ENCODE assay signal across 8 mouse cellular contexts in the genomic region with DNA sequence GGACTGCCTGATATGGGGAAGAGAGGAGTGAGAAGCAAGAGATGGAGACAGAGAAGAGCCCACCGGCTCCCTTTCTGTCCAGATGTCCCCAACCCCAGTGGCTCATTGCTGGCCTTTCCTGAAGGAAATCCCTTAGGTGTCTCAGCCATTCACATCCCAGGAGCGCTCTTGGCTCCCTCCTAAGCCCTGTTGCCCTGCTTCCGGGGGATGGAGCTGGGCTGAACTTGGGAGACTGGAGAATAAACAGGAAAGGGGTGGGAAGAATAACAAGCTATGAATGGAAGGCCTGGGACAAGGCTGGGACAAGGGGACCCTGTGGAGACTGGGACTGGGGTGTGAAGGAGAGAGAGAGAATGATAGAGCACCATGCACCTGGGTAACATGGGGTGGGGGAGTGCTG. TPM values are rescaled to one million over a fixed set of nuclear protein-coding genes. Genes with fewer than 3 reads are reported as not detected.
DNase-seq lines count a peak whose midpoint lies in the region; ATAC-seq and TF ChIP-seq lines count a peak whose summit lies in the region.

No protein-coding gene starts in this region.

- TF ChIP-seq CTCF in small intestine, adult 2 months (IDR thresholded peaks at IDR 0.05; ENCODE audit: extremely low read depth, insufficient read length, insufficient replicate concordance, low read depth, low read length) = no peak

- no peak for ATAC-seq in midbrain, embryonic 14.5 days (ENCODE audit: low FRiP score, low TSS enrichment)
- no peak for ATAC-seq in limb, embryonic 11.5 days (ENCODE audit: insufficient number of reproducible peaks, low FRiP score, low TSS enrichment, low read depth)

- H3K4me1 ChIP-seq in midbrain, embryonic 10.5 days = peaks cover 15% of the 10 kb centered on the region
- no peaks in the 10 kb centered on the region for H3K4me1 ChIP-seq in midbrain, embryonic 14.5 days (ENCODE audit: control insufficient read depth, insufficient read depth, low read length)
- H3K4me1 ChIP-seq in limb, embryonic 11.5 days (ENCODE audit: control insufficient read depth, insufficient read depth, low read length) = peaks cover 14% of the 10 kb centered on the region; the same call in 1 of the 2 replicates
- H3K4me1 ChIP-seq in small intestine, adult 2 months (ENCODE audit: control insufficient read depth, insufficient read depth, insufficient read length, low read length) = peaks cover 17% of the 10 kb centered on the region

- no peaks in the 10 kb centered on the region for H3K9me3 ChIP-seq in midbrain, embryonic 10.5 days (replicated peaks)
- peaks cover 2% of the 10 kb centered on the region; the same call in 1 of the 2 replicates for H3K9me3 ChIP-seq in midbrain, embryonic 14.5 days (ENCODE audit: control insufficient read depth, low read length)
- no peaks in the 10 kb centered on the region for H3K9me3 ChIP-seq in limb, embryonic 11.5 days (ENCODE audit: control insufficient read depth, low read length)

- no peak overlapping the region for H3K9ac ChIP-seq in midbrain, embryonic 14.5 days (replicated peaks; ENCODE audit: low read length)
- H3K9ac ChIP-seq in limb, embryonic 11.5 days (ENCODE audit: low read length) = no peak overlapping the region

- DNase-seq in midbrain, embryonic 10.5 days (ENCODE audit: low spot score) = no peak
- DNase-seq in midbrain, embryonic 14.5 days = no peak
- peak; percentile 58 for DNase-seq in heart, postnatal 4 days
- DNase-seq in limb, embryonic 11.5 days (ENCODE audit: low spot score) = no peak
- DNase-seq in yolk sac, embryonic 10.5 days (ENCODE audit: low spot score) = no peak
- no peak for DNase-seq in MN1 (ENCODE audit: low spot score)
- no peak for DNase-seq in left cerebral cortex, adult 9 months (ENCODE audit: low spot score in 2 of 2)

- peak overlapping the region; percentile 20 for H3K4me3 ChIP-seq in midbrain, embryonic 10.5 days
- no peak overlapping the region for H3K4me3 ChIP-seq in midbrain, embryonic 14.5 days (replicated peaks; ENCODE audit: low read depth, low read length)
- no peak overlapping the region for H3K4me3 ChIP-seq in limb, embryonic 11.5 days (ENCODE audit: low read depth, low read length)
- H3K4me3 ChIP-seq in small intestine, adult 2 months (ENCODE audit: low read depth, low read length) = peak overlapping the region; percentile 37

- H3K36me3 ChIP-seq in midbrain, embryonic 10.5 days = no peaks in the 10 kb centered on the region
- no peaks in the 10 kb centered on the region for H3K36me3 ChIP-seq in midbrain, embryonic 14.5 days (ENCODE audit: control insufficient read depth, insufficient read depth, low read length)
- H3K36me3 ChIP-seq in limb, embryonic 11.5 days (ENCODE audit: control insufficient read depth, insufficient read depth, low read length) = no peaks in the 10 kb centered on the region
- no peaks in the 10 kb centered on the region for H3K36me3 ChIP-seq in small intestine, adult 2 months (ENCODE audit: control insufficient read depth, insufficient read depth, low read length)

- TF ChIP-seq POLR2A in small intestine, adult 2 months (IDR thresholded peaks at IDR 0.05; ENCODE audit: low read depth, low read length) = no peak

- peak overlapping the region; percentile 63; the same call in 1 of the 2 replicates for H3K27ac ChIP-seq in midbrain, embryonic 10.5 days (replicated peaks)
- H3K27ac ChIP-seq in midbrain, embryonic 14.5 days (replicated peaks; ENCODE audit: low read depth, low read length) = no peak overlapping the region
- no peak overlapping the region for H3K27ac ChIP-seq in limb, embryonic 11.5 days (replicated peaks; ENCODE audit: low read depth, low read length)
- H3K27ac ChIP-seq in small intestine, adult 2 months (ENCODE audit: insufficient read depth, low read depth, low read length) = peak overlapping the region; percentile 45

- WGBS in midbrain, embryonic 10.5 days = 58% methylated on average over 3 of the region's 3 CpGs
- 60% methylated on average over 3 of the region's 3 CpGs for WGBS in midbrain, embryonic 14.5 days
- 23% methylated on average over 3 of the region's 3 CpGs for WGBS in limb, embryonic 11.5 days
- 73% methylated on average over 3 of the region's 3 CpGs for WGBS in small intestine, adult 2 months

- no peaks in the 10 kb centered on the region for H3K27me3 ChIP-seq in midbrain, embryonic 10.5 days (ENCODE audit: low read depth, poor library complexity, severe bottlenecking)
- H3K27me3 ChIP-seq in midbrain, embryonic 14.5 days (ENCODE audit: control insufficient read depth, insufficient read depth, low read length) = no peaks in the 10 kb centered on the region; the same call in 1 of the 2 replicates
- H3K27me3 ChIP-seq in limb, embryonic 11.5 days (ENCODE audit: control insufficient read depth, insufficient read depth, low read length) = peaks cover 2% of the 10 kb centered on the region
- H3K27me3 ChIP-seq in small intestine, adult 2 months (ENCODE audit: control insufficient read depth, insufficient read depth, low read length) = no peaks in the 10 kb centered on the region

- H3K4me2 ChIP-seq in midbrain, embryonic 14.5 days (ENCODE audit: low read length) = no peak overlapping the region
- H3K4me2 ChIP-seq in limb, embryonic 11.5 days (ENCODE audit: low read depth, severe bottlenecking) = 0 out of 2 replicates have a peak overlapping the region, but pooled peaks have one; percentile 10

RNA-seq across cellular contexts. Expression of gene Notch4, which starts 0.7 kb away (rescaled TPM):
- 8.7 and 10.0 TPM in 2 replicates for polyA plus RNA-seq in midbrain, embryonic 10.5 days (2016; fragmentation: Nextera tagmentation; extraction: Ambion mirVana)
- 9.9 and 10.3 TPM in 2 replicates for polyA plus RNA-seq in midbrain, embryonic 14.5 days (2014; fragmentation: Nextera tagmentation; extraction: Ambion mirVana)
- total RNA-seq in heart, postnatal 4 days (2021) = 10 to 100 TPM; 29.2 to 39.3 TPM
- polyA plus RNA-seq in limb, embryonic 11.5 days (2014; fragmentation: Nextera tagmentation; extraction: Ambion mirVana) = 5.2 and 7.7 TPM in 2 replicates
- 12.1 and 16.7 TPM in 2 replicates for polyA plus RNA-seq in small intestine, adult 2 months (2012; rRNA removed)

RNA-seq across cellular contexts. Expression of gene Gpsm3, which starts 24.8 kb away (rescaled TPM):
- 5.3 and 6.6 TPM in 2 replicates for polyA plus RNA-seq in midbrain, embryonic 10.5 days (2016; fragmentation: Nextera tagmentation; extraction: Ambion mirVana)
- 2.3 and 4.3 TPM in 2 replicates for polyA plus RNA-seq in midbrain, embryonic 14.5 days (2014; fragmentation: Nextera tagmentation; extraction: Ambion mirVana)
- total RNA-seq in heart, postnatal 4 days (2021) = 1 to 10 TPM; 3.9 to 4.4 TPM
- 4.0 and 4.7 TPM in 2 replicates for polyA plus RNA-seq in limb, embryonic 11.5 days (2014; fragmentation: Nextera tagmentation; extraction: Ambion mirVana)
- polyA plus RNA-seq in small intestine, adult 2 months (2012; rRNA removed) = 3.5 and 8.1 TPM in 2 replicates

RNA-seq across cellular contexts. Expression of gene Pbx2, which starts 26.3 kb away (rescaled TPM):
- 17.5 and 17.7 TPM in 2 replicates for polyA plus RNA-seq in midbrain, embryonic 10.5 days (2016; fragmentation: Nextera tagmentation; extraction: Ambion mirVana)
- 12.8 and 13.5 TPM in 2 replicates for polyA plus RNA-seq in midbrain, embryonic 14.5 days (2014; fragmentation: Nextera tagmentation; extraction: Ambion mirVana)
- 10 to 100 TPM; 34.6 to 39.5 TPM for total RNA-seq in heart, postnatal 4 days (2021)
- 21.5 and 22.0 TPM in 2 replicates for polyA plus RNA-seq in limb, embryonic 11.5 days (2014; fragmentation: Nextera tagmentation; extraction: Ambion mirVana)
- 16.1 and 32.2 TPM in 2 replicates for polyA plus RNA-seq in small intestine, adult 2 months (2012; rRNA removed)

RNA-seq across cellular contexts. Expression of gene Ager, which starts 32.9 kb away (rescaled TPM):
- polyA plus RNA-seq in midbrain, embryonic 10.5 days (2016; fragmentation: Nextera tagmentation; extraction: Ambion mirVana) = 3.1 and 3.2 TPM in 2 replicates
- polyA plus RNA-seq in midbrain, embryonic 14.5 days (2014; fragmentation: Nextera tagmentation; extraction: Ambion mirVana) = 1.2 and 1.4 TPM in 2 replicates
- total RNA-seq in heart, postnatal 4 days (2021) = 1 to 10 TPM; 1.6 TPM
- polyA plus RNA-seq in limb, embryonic 11.5 days (2014; fragmentation: Nextera tagmentation; extraction: Ambion mirVana) = 1.3 and 2.7 TPM in 2 replicates
- polyA plus RNA-seq in small intestine, adult 2 months (2012; rRNA removed) = 0.90 and 1.7 TPM in 2 replicates

RNA-seq across cellular contexts. Expression of gene Rnf5, which starts 38.7 kb away (rescaled TPM):
- 202 and 233 TPM in 2 replicates for polyA plus RNA-seq in midbrain, embryonic 10.5 days (2016; fragmentation: Nextera tagmentation; extraction: Ambion mirVana)
- 223 and 269 TPM in 2 replicates for polyA plus RNA-seq in midbrain, embryonic 14.5 days (2014; fragmentation: Nextera tagmentation; extraction: Ambion mirVana)
- total RNA-seq in heart, postnatal 4 days (2021) = 10 to 100 TPM; 40.6 to 40.8 TPM
- 111 TPM in 2 replicates for polyA plus RNA-seq in limb, embryonic 11.5 days (2014; fragmentation: Nextera tagmentation; extraction: Ambion mirVana)
- polyA plus RNA-seq in small intestine, adult 2 months (2012; rRNA removed) = 66.7 and 147 TPM in 2 replicates

Comparison
In these comparisons a context has a peak if more than half of its experiments do, and no peak if none do; other contexts are left out.
1. H3K27ac ChIP-seq: peak in midbrain, embryonic 10.5 days (single experiment) and small intestine, adult 2 months (single experiment); none in midbrain, embryonic 14.5 days (single experiment) and limb, embryonic 11.5 days (single experiment).
2. H3K4me3 ChIP-seq: peak in midbrain, embryonic 10.5 days (single experiment) and small intestine, adult 2 months (single experiment); none in midbrain, embryonic 14.5 days (single experiment) and limb, embryonic 11.5 days (single experiment).